Mouse (Mus musculus): ENCODE results near the gene Cdcp2. TPM values are rescaled to one million over a fixed set of nuclear protein-coding genes. Genes with fewer than 3 reads are reported as not detected.
A peak's percentile ranks its signal among the peaks of the same experiment; 100 is the strongest.
"Not testable (repeated sequence)": the region's sequence is repeated elsewhere in the genome, so short reads cannot be mapped to it uniquely, and the experiment has no call there.

The Cdcp2 gene
- total RNA-seq, 4 experiments from 2014 or later: not detected

GRCm38 (mm10) chr4:107091696-107092095, 5.0 kb upstream of the Cdcp2 start:
- DNase-seq (ENCODE audit: low spot score in 2 of 2): no peak

GRCm38 (mm10) chr4:107094484-107095187, 2.1 kb upstream of the Cdcp2 start:
- DNase-seq (ENCODE audit: low spot score in 2 of 2): no peak

- no peak for DNase-seq (ENCODE audit: low spot score in 2 of 2)
Observed at GRCm38 (mm10) chr4:107096043-107096442, 648 bp upstream of the Cdcp2 start.

GRCm38 (mm10) chr4:107097871-107098270, 1.2 kb downstream of the Cdcp2 start:
- no peak for DNase-seq (ENCODE audit: low spot score in 2 of 2)

GRCm38 (mm10) chr4:107098375-107098774, 1.7 kb downstream of the Cdcp2 start:
- no peak for DNase-seq (ENCODE audit: low spot score in 2 of 2)

- DNase-seq (ENCODE audit: low spot score in 2 of 2): no peak
Observed at GRCm38 (mm10) chr4:107098791-107099525, 2.3 kb downstream of the Cdcp2 start.

GRCm38 (mm10) chr4:107102220-107102619, 5.5 kb downstream of the Cdcp2 start:
- no peak for DNase-seq (ENCODE audit: low spot score in 2 of 2)

GRCm38 (mm10) chr4:107106777-107107176, 10.1 kb downstream of the Cdcp2 start:
- DNase-seq (ENCODE audit: low spot score in 2 of 2): no peak

- DNase-seq (ENCODE audit: low spot score in 2 of 2): peak in 1 of 2 experiments; percentile 26
Observed at GRCm38 (mm10) chr4:107108291-107108731, 11.6 kb downstream of the Cdcp2 start.

- DNase-seq (ENCODE audit: low spot score in 2 of 2): not testable (repeated sequence)
Observed at GRCm38 (mm10) chr4:107109181-107109580, 12.5 kb downstream of the Cdcp2 start.

- no peak for DNase-seq (ENCODE audit: low spot score in 2 of 2)
Observed at GRCm38 (mm10) chr4:107114278-107114677, 17.6 kb downstream of the Cdcp2 start.

GRCm38 (mm10) chr4:107117741-107118385, 21.2 kb downstream of the Cdcp2 start:
- no peak for DNase-seq (ENCODE audit: low spot score in 2 of 2)

GRCm38 (mm10) chr4:107119056-107119455, 22.4 kb downstream of the Cdcp2 start:
- DNase-seq (ENCODE audit: low spot score in 2 of 2): no peak

- DNase-seq (ENCODE audit: low spot score in 2 of 2): no peak
Observed at GRCm38 (mm10) chr4:107120676-107121075, 24.0 kb downstream of the Cdcp2 start.

GRCm38 (mm10) chr4:107121165-107121943, 24.7 kb downstream of the Cdcp2 start:
- DNase-seq (ENCODE audit: low spot score in 2 of 2): no peak

- peak in 1 of 2 experiments; percentile 50 for DNase-seq (ENCODE audit: low spot score in 2 of 2)
Observed at GRCm38 (mm10) chr4:107124376-107124775, 27.7 kb downstream of the Cdcp2 start.

- no peak for DNase-seq (ENCODE audit: low spot score in 2 of 2)
Observed at GRCm38 (mm10) chr4:107125101-107125500, 28.4 kb downstream of the Cdcp2 start.

- no peak for DNase-seq (ENCODE audit: low spot score in 2 of 2)
Observed at GRCm38 (mm10) chr4:107126389-107126788, 29.7 kb downstream of the Cdcp2 start.

- DNase-seq (ENCODE audit: low spot score in 2 of 2): no peak
Observed at GRCm38 (mm10) chr4:107126891-107127524, 30.3 kb downstream of the Cdcp2 start.

GRCm38 (mm10) chr4:107127901-107128669, 31.4 kb downstream of the Cdcp2 start:
- DNase-seq (ENCODE audit: low spot score in 2 of 2): no peak
